Mouse (Mus musculus): ENCODE results near the gene Fgd6. TPM values are rescaled to one million over a fixed set of nuclear protein-coding genes. Genes with fewer than 3 reads are reported as not detected.

The Fgd6 gene
- polyA plus RNA-seq, 1 experiment from 2014 or later, result 3.5 TPM

GRCm38 (mm10) chr10:94124376-94124775 is 88.6 kb downstream of the Fgd6 start:
- no peaks in the 10 kb centered on the region for H3K9me3 ChIP-seq (replicated peaks)
- H3K9ac ChIP-seq, result no peak overlapping the region
- ATAC-seq, result no peak
- H3K4me2 ChIP-seq, result no peak overlapping the region
- 68% methylated on average over 5 of the region's 5 CpGs for WGBS (ENCODE audit: insufficient replicate concordance)
- H3K27ac ChIP-seq, result no peak overlapping the region
- H3K36me3 ChIP-seq, result peaks cover 68% of the 10 kb centered on the region
- no peaks in the 10 kb centered on the region for H3K27me3 ChIP-seq (replicated peaks)
- H3K4me1 ChIP-seq, result peaks cover 16% of the 10 kb centered on the region
- no peak overlapping the region for H3K4me3 ChIP-seq

GRCm38 (mm10) chr10:94129680-94130119 is 93.9 kb downstream of the Fgd6 start:
- no peak overlapping the region for H3K4me2 ChIP-seq
- no peak for ATAC-seq
- 81% methylated on average over 9 of the region's 9 CpGs for WGBS (ENCODE audit: insufficient replicate concordance)

GRCm38 (mm10) chr10:94133081-94133480 is 97.3 kb downstream of the Fgd6 start:
- Histone ChIP-seq H3K27ac (no peak overlapping the region), H3K9me3 (replicated peaks) (no peaks in the 10 kb centered on the region), H3K4me3 (no peak overlapping the region), H3K4me1 (no peaks in the 10 kb centered on the region), H3K36me3 (peaks cover 29% of the 10 kb centered on the region), H3K9ac (no peak overlapping the region), H3K4me2 (no peak overlapping the region), H3K27me3 (replicated peaks) (no peaks in the 10 kb centered on the region)
- WGBS (ENCODE audit: insufficient replicate concordance), result 79% methylated on average over 8 of the region's 8 CpGs
- no peak for ATAC-seq

More at GRCm38 (mm10) chr10:94129680-94130119, 93.9 kb downstream of the Fgd6 start:
- no peak overlapping the region for H3K4me3 ChIP-seq
- no peaks in the 10 kb centered on the region for H3K9me3 ChIP-seq (replicated peaks)
- no peaks in the 10 kb centered on the region for H3K27me3 ChIP-seq (replicated peaks)
- no peak overlapping the region for H3K9ac ChIP-seq
- no peaks in the 10 kb centered on the region for H3K4me1 ChIP-seq
- H3K36me3 ChIP-seq, result peaks cover 49% of the 10 kb centered on the region
- H3K27ac ChIP-seq, result no peak overlapping the region

- no peak overlapping the region for H3K4me2 ChIP-seq
- H3K27ac ChIP-seq, result no peak overlapping the region
- no peaks in the 10 kb centered on the region for H3K9me3 ChIP-seq (replicated peaks)
- H3K36me3 ChIP-seq, result peaks cover 32% of the 10 kb centered on the region
- H3K9ac ChIP-seq, result no peak overlapping the region
- H3K27me3 ChIP-seq (replicated peaks), result no peaks in the 10 kb centered on the region
- no peak overlapping the region for H3K4me3 ChIP-seq
- WGBS (ENCODE audit: insufficient replicate concordance), result 83% methylated on average over 7 of the region's 7 CpGs
- ATAC-seq, result no peak
- no peaks in the 10 kb centered on the region for H3K4me1 ChIP-seq
Measured at GRCm38 (mm10) chr10:94133674-94134073, 97.9 kb downstream of the Fgd6 start.

- no peaks in the 10 kb centered on the region for H3K27me3 ChIP-seq (replicated peaks)
- no peak overlapping the region for H3K4me3 ChIP-seq
- 88% methylated on average over 12 of the region's 12 CpGs for WGBS (ENCODE audit: insufficient replicate concordance)
- no peak overlapping the region for H3K4me2 ChIP-seq
- H3K4me1 ChIP-seq, result no peaks in the 10 kb centered on the region
- ATAC-seq, result no peak
- H3K9ac ChIP-seq, result no peak overlapping the region
- H3K9me3 ChIP-seq (replicated peaks), result no peaks in the 10 kb centered on the region
- H3K36me3 ChIP-seq, result peaks cover 38% of the 10 kb centered on the region
- H3K27ac ChIP-seq, result no peak overlapping the region
Measured at GRCm38 (mm10) chr10:94134535-94135390, 99.0 kb downstream of the Fgd6 start.

- no peaks in the 10 kb centered on the region for H3K27me3 ChIP-seq (replicated peaks)
- H3K4me1 ChIP-seq, result no peaks in the 10 kb centered on the region
- H3K9me3 ChIP-seq (replicated peaks), result no peaks in the 10 kb centered on the region
- peaks cover 57% of the 10 kb centered on the region for H3K36me3 ChIP-seq
- no peak overlapping the region for H3K4me3 ChIP-seq
- no peak for ATAC-seq
- WGBS (ENCODE audit: insufficient replicate concordance), result 68% methylated on average over 10 of the region's 10 CpGs
- no peak overlapping the region for H3K4me2 ChIP-seq
- no peak overlapping the region for H3K9ac ChIP-seq
- H3K27ac ChIP-seq, result no peak overlapping the region
Measured at GRCm38 (mm10) chr10:94138890-94139482, 103.2 kb downstream of the Fgd6 start.

GRCm38 (mm10) chr10:94140227-94140931 is 104.6 kb downstream of the Fgd6 start:
- H3K4me1 ChIP-seq, result no peaks in the 10 kb centered on the region
- H3K4me2 ChIP-seq, result no peak overlapping the region
- peaks cover 53% of the 10 kb centered on the region for H3K36me3 ChIP-seq
- H3K9ac ChIP-seq, result no peak overlapping the region
- no peak for ATAC-seq
- WGBS (ENCODE audit: insufficient replicate concordance), result 76% methylated on average over 3 of the region's 3 CpGs
- H3K4me3 ChIP-seq, result no peak overlapping the region
- H3K9me3 ChIP-seq (replicated peaks), result no peaks in the 10 kb centered on the region
- no peak overlapping the region for H3K27ac ChIP-seq
- H3K27me3 ChIP-seq (replicated peaks), result no peaks in the 10 kb centered on the region

- 88% methylated on average over 3 of the region's 3 CpGs for WGBS (ENCODE audit: insufficient replicate concordance)
- H3K4me2 ChIP-seq, result no peak overlapping the region
- no peak for ATAC-seq
- H3K4me3 ChIP-seq, result no peak overlapping the region
- H3K4me1 ChIP-seq, result peaks cover 6% of the 10 kb centered on the region
- H3K36me3 ChIP-seq, result peaks cover 49% of the 10 kb centered on the region
- no peak overlapping the region for H3K9ac ChIP-seq
- no peaks in the 10 kb centered on the region for H3K9me3 ChIP-seq (replicated peaks)
- H3K27me3 ChIP-seq (replicated peaks), result no peaks in the 10 kb centered on the region
- H3K27ac ChIP-seq, result no peak overlapping the region
Measured at GRCm38 (mm10) chr10:94142427-94142826, 106.6 kb downstream of the Fgd6 start.

- H3K9ac ChIP-seq, result no peak overlapping the region
- no peak overlapping the region for H3K4me3 ChIP-seq
- H3K27me3 ChIP-seq (replicated peaks), result no peaks in the 10 kb centered on the region
- no peak for ATAC-seq
- no peaks in the 10 kb centered on the region for H3K9me3 ChIP-seq (replicated peaks)
- peaks cover 25% of the 10 kb centered on the region for H3K4me1 ChIP-seq
- H3K36me3 ChIP-seq, result peaks cover 27% of the 10 kb centered on the region
- H3K4me2 ChIP-seq, result no peak overlapping the region
- H3K27ac ChIP-seq, result no peak overlapping the region
- WGBS (ENCODE audit: insufficient replicate concordance), result 76% methylated on average over 5 of the region's 5 CpGs
Measured at GRCm38 (mm10) chr10:94144581-94144980, 108.8 kb downstream of the Fgd6 start.

- Histone ChIP-seq H3K4me2 (peak overlapping the region; percentile 85), H3K4me1 (peaks cover 32% of the 10 kb centered on the region), H3K9me3 (replicated peaks) (no peaks in the 10 kb centered on the region), H3K27me3 (replicated peaks) (no peaks in the 10 kb centered on the region), H3K4me3 (peak overlapping the region; percentile 78), H3K9ac (peak overlapping the region; percentile 83), H3K27ac (peak overlapping the region; percentile 85), H3K36me3 (peaks cover under 1% of the 10 kb centered on the region; the same call in 1 of the 2 replicates)
- ATAC-seq, result peak; percentile 43
- WGBS (ENCODE audit: insufficient replicate concordance), result 8% methylated on average over 8 of the region's 8 CpGs
Measured at GRCm38 (mm10) chr10:94147391-94147755, 111.6 kb downstream of the Fgd6 start.

- Histone ChIP-seq H3K9me3 (replicated peaks) (no peaks in the 10 kb centered on the region), H3K4me3 (peak within 1 kb of the TSS; percentile 78), H3K27me3 (replicated peaks) (no peaks in the 10 kb centered on the region), H3K36me3 (no peaks in the 10 kb centered on the region), H3K4me1 (peaks cover 32% of the 10 kb centered on the region), H3K27ac (peak within 1 kb of the TSS; percentile 85), H3K9ac (peak within 1 kb of the TSS; percentile 83), H3K4me2 (peak within 1 kb of the TSS; percentile 85)
- peak; percentile 83 for ATAC-seq
- WGBS (ENCODE audit: insufficient replicate concordance), result 1% methylated on average over 63 of the region's 64 CpGs
Measured at GRCm38 (mm10) chr10:94147756-94148531, 112.1 kb downstream of the Fgd6 start, which contains the start of gene Nr2c1. Gene Nr2c1, plus strand, starts transcription at chr10:94148023.
